Mouse (Mus musculus): Measurements from ENCODE around the gene Sim2.

GRCm38 (mm10) chr16:94122347-94122746 is 37.6 kb downstream of the Sim2 start:
- TF ChIP-seq EP300 (IDR thresholded peaks at IDR 0.05; ENCODE audit: low read depth): no peak
- TF ChIP-seq CTCF (IDR thresholded peaks at IDR 0.05; ENCODE audit: low read depth): no peak

Measured in liver, postnatal 0 days (tissue).